Mouse (Mus musculus): ENCODE measurements around the gene Ephb2.

DNA sequence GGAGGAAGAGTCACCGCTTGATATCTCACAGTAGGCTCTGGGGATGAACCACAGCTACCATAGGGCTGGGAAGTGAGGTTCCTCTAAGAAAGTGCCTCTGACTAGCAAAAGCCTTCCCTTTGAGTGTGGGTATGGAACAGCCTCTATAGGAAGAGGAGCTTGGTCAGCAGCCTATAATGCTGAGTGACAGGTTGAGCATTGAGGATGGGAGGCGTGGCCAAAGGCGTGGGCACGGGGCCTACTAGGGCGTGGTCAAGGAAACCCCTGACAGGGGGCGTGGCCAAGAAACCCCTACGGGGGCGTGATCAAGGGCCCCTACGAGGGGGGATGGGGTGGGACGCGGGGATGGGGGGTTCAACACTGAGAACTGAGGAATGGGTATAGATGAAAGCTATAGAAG lies 96.6 kb downstream of the Ephb2 start:
- TF ChIP-seq CTCF (IDR thresholded peaks at IDR 0.05; ENCODE audit: low read depth, low read length) (no peak), EP300 (IDR thresholded peaks at IDR 0.05; ENCODE audit: insufficient read depth, low read depth, low read length) (no peak), POLR2A (IDR thresholded peaks at IDR 0.05; ENCODE audit: insufficient read depth, low read length) (no peak)
